Mouse (Mus musculus) stomach, postnatal 0 days (tissue): Measurements from ENCODE around the gene Sowaha.
A peak's percentile ranks its signal among the peaks of the same experiment; 100 is the strongest.

ENCODE experiments used
- CTCF ChIP-seq: IDR thresholded peaks from 2 replicates; pipeline ENCODE4 v1.5.1; 2016; ENCODE audit warnings: antibody characterized with exemption, low read depth, mild to moderate bottlenecking, moderate library complexity
- EP300 ChIP-seq: optimal IDR thresholded peaks from 2 replicates; pipeline ENCODE3; 2016; ENCODE audit warnings: antibody characterized with exemption

DNA sequence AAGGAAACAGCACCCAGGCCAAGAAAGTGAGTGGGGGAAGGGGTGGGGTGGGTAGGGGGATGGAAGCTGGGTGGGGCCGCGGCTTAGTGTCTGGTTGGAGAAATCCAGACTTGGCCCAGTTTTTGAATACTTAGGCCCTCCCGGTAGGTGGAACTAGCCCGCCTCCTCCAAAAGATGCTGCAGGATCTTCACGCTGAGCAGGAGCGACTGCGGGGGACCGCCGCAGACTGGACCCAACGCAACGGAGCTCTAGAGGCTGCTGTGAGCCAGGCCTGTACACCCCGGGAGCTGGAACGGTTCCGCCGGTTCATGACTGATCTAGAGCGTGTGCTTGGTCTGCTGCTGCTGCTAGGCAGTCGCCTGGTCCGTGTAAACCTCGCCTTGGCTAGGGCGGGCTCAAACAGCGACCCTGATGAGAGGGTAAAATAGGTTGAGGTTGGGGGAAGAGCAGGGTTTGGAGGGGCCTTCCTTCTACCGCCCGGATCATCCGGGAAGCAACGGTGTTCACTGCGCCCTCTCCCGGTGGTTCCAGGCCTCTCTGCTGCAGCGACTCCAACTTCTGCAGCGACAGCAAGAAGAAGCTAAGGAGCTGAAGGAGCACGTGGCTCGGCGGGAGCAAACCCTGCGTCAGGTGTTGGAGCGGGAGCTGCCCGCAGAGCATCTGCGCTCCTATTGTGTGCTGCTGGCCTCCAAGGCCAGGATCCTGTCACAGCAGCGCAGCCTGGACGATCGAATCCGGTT, 13.7 kb downstream of the Sowaha start:
- peak; percentile 89 for TF ChIP-seq CTCF
- no peak for TF ChIP-seq EP300
